Mouse (Mus musculus): ENCODE data around the gene Birc7. TPM values are rescaled to one million over a fixed set of nuclear protein-coding genes. Genes with fewer than 3 reads are reported as not detected.

Birc7 gene
- polyA plus RNA-seq, 1 experiment, result 0.23 TPM

DNA sequence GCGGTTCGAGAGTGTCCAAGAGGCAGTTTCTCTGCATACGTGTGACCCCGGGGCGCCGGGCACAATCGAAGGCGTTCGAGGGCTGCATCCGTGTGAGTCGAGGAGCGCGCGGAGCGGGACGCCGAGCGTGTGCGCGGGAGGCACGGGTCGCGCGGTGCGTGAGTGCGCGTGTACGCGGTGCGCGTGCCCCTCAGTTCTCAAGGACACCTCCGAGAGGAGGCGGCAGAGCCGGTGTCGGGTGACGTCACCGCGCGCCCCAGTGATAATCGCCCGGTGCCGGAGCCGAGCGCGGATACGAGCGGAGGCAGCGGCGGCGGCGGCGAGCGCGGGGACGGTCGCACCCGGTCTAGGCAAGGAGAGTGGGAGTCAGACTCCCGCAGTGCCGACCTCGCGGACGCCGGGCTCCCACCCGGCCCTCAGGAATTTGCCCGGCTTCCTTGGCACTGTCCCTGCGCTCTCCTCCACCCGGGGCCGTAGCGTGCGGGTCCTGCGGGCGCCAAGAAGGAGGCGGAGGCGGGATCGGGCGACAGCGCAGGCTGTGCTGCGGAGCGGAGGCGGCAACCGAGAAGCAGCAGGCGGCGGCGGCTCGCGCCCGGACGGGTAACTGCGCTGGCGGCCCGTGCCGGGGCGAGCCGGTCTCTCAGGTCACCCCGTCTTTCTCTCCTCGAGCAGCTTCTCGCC is 35.8 kb upstream of the Birc7 start:
- peaks cover 6% of the 10 kb centered on the region for H3K4me1 ChIP-seq (ENCODE audit: control insufficient read depth, insufficient read depth, low read length)
- no peak for TF ChIP-seq CTCF (IDR thresholded peaks at IDR 0.05; ENCODE audit: extremely low read depth, insufficient read depth, low read length)
- peak; percentile 66 for TF ChIP-seq POLR2A (IDR thresholded peaks at IDR 0.05; ENCODE audit: extremely low read depth, insufficient read depth, low read length)

GRCm38 (mm10) chr2:180893537-180894028 is 35.2 kb upstream of the Birc7 start:
- Histone ChIP-seq H3K4me3 (ENCODE audit: insufficient read depth, low read length) (peak overlapping the region; percentile 78), H3K4me1 (ENCODE audit: control insufficient read depth, insufficient read depth, low read length) (peaks cover 6% of the 10 kb centered on the region), H3K27ac (ENCODE audit: insufficient read depth, low read length) (peak overlapping the region; percentile 94)
- TF ChIP-seq POLR2A (IDR thresholded peaks at IDR 0.05; ENCODE audit: extremely low read depth, insufficient read depth, low read length) (no peak), CTCF (IDR thresholded peaks at IDR 0.05; ENCODE audit: extremely low read depth, insufficient read depth, low read length) (no peak)

More for the DNA sequence above, 35.8 kb upstream of the Birc7 start:
- H3K4me3 ChIP-seq (ENCODE audit: insufficient read depth, low read length), result peak overlapping the region; percentile 78
- H3K27ac ChIP-seq (ENCODE audit: insufficient read depth, low read length), result peak overlapping the region; percentile 95

DNA sequence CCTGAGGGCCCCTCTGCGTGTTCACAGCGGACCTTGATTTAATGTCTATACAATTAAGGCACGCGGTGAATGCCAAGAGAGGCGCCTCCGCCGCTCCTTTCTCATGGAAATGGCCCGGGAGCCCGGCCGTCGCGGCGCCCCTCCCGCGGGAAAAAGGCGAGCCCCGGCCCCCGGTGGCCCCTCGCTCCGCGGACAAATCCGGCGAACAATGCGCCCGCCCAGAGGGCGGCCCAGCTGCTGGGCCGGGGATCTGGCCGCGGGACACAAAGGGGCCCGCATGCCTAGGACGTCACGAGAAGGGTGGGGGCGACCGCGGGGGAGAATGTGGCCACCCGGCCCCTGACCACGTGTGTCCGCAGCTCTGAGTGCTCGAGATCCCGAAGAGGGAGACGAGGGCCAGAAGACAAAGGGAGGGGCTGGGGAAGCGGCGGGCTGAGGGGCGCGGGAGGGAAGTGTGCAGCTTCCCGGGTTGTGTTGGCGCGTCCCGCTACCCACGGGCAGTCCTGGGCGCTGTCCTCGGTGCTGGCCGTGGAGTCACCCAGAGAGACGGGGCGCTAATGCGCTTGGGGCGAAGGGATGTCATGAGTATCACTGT is 34.7 kb upstream of the Birc7 start:
- H3K4me1 ChIP-seq (ENCODE audit: control insufficient read depth, insufficient read depth, low read length), result peaks cover 6% of the 10 kb centered on the region
- no peak for TF ChIP-seq CTCF (IDR thresholded peaks at IDR 0.05; ENCODE audit: extremely low read depth, insufficient read depth, low read length)
- no peak for TF ChIP-seq POLR2A (IDR thresholded peaks at IDR 0.05; ENCODE audit: extremely low read depth, insufficient read depth, low read length)

DNA sequence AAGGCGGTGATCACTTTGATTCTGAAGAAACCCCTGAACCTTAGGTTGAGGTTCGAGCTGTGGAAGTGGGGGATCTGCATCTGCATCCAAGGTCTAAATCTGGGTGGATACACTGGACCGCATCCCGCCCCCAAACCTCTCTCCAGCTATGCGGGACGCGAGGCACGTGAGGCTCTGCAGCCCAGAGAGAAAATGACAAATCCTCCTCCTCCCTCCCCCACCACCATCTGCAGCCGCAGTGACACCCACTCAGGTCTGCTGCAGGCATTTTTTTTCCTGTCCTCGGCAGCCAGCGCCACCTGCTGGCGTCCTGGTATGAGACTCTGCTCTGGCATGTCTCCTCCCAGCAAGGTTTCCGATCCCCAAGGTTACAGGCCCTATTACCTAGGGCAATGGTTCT is 34.1 kb upstream of the Birc7 start:
- peak; percentile 82 for TF ChIP-seq CTCF (IDR thresholded peaks at IDR 0.05; ENCODE audit: extremely low read depth, insufficient read depth, low read length)
- peak; percentile 68 for TF ChIP-seq POLR2A (IDR thresholded peaks at IDR 0.05; ENCODE audit: extremely low read depth, insufficient read depth, low read length)
- H3K27ac ChIP-seq (ENCODE audit: insufficient read depth, low read length), result peak overlapping the region; percentile 87
- peaks cover 6% of the 10 kb centered on the region for H3K4me1 ChIP-seq (ENCODE audit: control insufficient read depth, insufficient read depth, low read length)
- peak overlapping the region; percentile 78 for H3K4me3 ChIP-seq (ENCODE audit: insufficient read depth, low read length)

More for the DNA sequence above, 34.7 kb upstream of the Birc7 start:
- Histone ChIP-seq H3K4me3 (ENCODE audit: insufficient read depth, low read length) (peak overlapping the region; percentile 78), H3K27ac (ENCODE audit: insufficient read depth, low read length) (peak overlapping the region; percentile 87)

DNA sequence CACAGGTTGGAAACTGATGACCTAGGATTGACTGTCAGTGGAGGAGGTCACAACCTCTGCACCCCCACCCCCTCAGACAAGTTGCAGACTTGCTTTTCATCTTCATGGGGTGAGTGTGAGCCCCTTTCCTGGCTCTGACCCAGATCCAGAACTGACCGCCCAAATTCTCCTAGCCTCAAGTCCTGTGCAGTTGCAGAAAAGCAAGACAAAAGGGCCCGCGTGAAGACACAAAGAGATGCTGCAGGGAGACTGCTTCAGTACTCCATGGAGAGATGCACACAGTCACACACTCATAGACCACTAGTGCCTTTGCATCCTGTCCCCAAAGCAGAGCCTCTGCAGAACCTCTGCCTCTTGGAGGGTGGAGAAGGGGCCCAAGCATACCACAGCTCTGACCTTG is 33.5 kb upstream of the Birc7 start:
- peak overlapping the region; percentile 78; the same call in 1 of the 2 replicates for H3K4me3 ChIP-seq (ENCODE audit: insufficient read depth, low read length)
- TF ChIP-seq CTCF (IDR thresholded peaks at IDR 0.05; ENCODE audit: extremely low read depth, insufficient read depth, low read length), result no peak
- H3K27ac ChIP-seq (ENCODE audit: insufficient read depth, low read length), result peak overlapping the region; percentile 40
- peaks cover 4% of the 10 kb centered on the region for H3K4me1 ChIP-seq (ENCODE audit: control insufficient read depth, insufficient read depth, low read length)

DNA sequence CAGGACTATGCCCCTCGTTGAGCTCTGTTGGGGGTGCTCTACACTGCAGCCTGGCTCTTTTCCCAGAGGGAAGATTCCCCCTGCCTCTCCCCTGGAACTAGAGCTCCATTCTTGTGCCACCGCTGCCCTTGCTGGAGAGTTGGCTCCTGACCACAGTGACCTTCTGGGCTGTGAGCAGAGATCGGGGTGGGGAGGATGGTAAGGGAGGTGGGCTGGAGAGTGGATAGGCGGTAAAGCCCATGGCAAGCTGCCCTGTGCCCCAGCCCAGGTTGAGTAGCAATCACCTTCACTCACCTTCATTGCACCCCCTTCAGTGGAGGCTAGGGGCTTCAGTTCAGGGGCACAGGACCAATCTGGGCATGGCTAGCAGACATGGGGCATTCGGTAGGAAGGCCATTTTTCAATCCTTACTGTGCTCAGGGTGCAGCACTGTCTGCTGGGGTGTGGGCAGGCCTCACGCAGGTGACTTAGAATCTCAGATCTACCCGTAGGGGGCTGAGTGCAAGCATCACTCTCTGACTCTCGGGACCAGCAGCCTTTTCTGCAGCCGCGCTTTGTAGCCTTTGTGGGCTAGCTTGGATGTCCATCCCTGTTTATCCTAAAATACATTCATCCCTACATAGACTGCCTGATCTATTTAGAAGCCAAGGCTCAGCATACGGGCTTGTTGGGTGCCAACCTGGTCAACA is 32.8 kb upstream of the Birc7 start:
- TF ChIP-seq CTCF (IDR thresholded peaks at IDR 0.05; ENCODE audit: extremely low read depth, insufficient read depth, low read length) (no peak), POLR2A (IDR thresholded peaks at IDR 0.05; ENCODE audit: extremely low read depth, insufficient read depth, low read length) (peak; percentile 22; the same call in 1 of the 2 replicates)
- Histone ChIP-seq H3K27ac (ENCODE audit: insufficient read depth, low read length) (peak overlapping the region; percentile 40), H3K4me3 (ENCODE audit: insufficient read depth, low read length) (no peak overlapping the region), H3K4me1 (ENCODE audit: control insufficient read depth, insufficient read depth, low read length) (peaks cover 4% of the 10 kb centered on the region)

DNA sequence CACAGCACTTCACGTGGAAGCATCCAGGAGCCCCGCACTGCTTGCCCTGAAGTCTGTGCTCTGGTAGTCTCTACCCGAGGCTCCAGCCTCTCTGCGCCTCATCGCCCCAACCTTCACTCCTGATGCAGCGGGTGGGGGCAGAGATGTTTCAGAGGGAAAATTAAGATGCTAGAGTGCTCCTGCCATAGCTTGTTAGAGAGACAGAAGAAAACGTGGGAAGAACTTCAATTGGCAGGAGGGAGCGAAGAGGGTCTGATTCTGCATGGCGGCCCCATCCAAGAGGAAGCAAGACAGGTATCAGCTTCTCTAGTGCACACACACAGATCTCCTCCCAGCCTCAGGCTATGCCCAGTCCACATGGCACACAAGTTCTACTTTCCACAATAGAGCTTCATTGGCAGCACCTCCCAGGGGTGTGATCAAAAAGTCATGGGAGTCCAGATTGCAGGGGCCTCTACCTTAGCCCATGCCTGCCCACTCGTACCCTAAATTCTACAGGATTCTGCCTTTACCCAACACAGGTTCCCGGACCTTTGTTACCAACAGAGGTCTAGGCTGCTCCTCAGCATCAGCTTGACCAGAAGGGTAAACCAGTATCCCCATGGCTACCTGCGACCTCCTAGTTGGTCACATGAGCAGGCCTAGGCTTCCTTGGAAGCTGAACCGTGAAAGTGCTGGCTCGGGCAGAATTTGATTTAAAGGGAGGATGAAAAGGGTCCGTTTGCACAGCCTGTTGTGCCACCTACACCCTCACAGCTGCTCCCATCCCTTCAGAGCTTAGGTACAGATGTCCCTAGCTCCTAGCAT is 31.8 kb upstream of the Birc7 start:
- 0 out of 2 replicates have a peak overlapping the region, but pooled peaks have one; percentile 6 for H3K27ac ChIP-seq (ENCODE audit: insufficient read depth, low read length)
- H3K4me1 ChIP-seq (ENCODE audit: control insufficient read depth, insufficient read depth, low read length), result peaks cover 4% of the 10 kb centered on the region
- TF ChIP-seq CTCF (IDR thresholded peaks at IDR 0.05; ENCODE audit: extremely low read depth, insufficient read depth, low read length) (no peak), POLR2A (IDR thresholded peaks at IDR 0.05; ENCODE audit: extremely low read depth, insufficient read depth, low read length) (peak; percentile 48; the same call in 1 of the 2 replicates)
- H3K4me3 ChIP-seq (ENCODE audit: insufficient read depth, low read length), result no peak overlapping the region

DNA sequence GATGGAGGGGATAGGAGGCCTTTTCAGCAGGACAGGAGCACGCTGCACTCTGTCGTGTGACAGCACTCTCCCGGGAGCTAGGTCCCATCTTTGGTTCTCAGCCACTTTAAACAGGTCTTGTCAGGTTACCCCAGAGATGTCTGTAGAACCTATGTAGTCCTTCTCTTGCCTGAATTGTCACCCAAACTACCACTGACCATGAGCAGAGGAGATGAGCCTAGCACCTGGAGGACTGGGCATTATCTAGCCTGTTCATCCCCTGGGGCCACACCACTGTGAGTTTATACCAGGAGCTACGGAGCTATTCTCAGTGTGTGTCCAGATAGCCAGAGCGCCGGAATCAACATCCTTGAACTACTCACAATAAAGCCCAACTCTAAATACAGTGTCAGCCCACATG is 31.0 kb upstream of the Birc7 start:
- no peak overlapping the region for H3K27ac ChIP-seq (ENCODE audit: insufficient read depth, low read length)
- no peak overlapping the region for H3K4me3 ChIP-seq (ENCODE audit: insufficient read depth, low read length)
- TF ChIP-seq CTCF (IDR thresholded peaks at IDR 0.05; ENCODE audit: extremely low read depth, insufficient read depth, low read length) (no peak), POLR2A (IDR thresholded peaks at IDR 0.05; ENCODE audit: extremely low read depth, insufficient read depth, low read length) (no peak; the same call in 1 of the 2 replicates)
- H3K4me1 ChIP-seq (ENCODE audit: control insufficient read depth, insufficient read depth, low read length), result peaks cover 6% of the 10 kb centered on the region

GRCm38 (mm10) chr2:180902086-180902485 is 26.7 kb upstream of the Birc7 start:
- Histone ChIP-seq H3K27ac (ENCODE audit: insufficient read depth, low read length) (no peak overlapping the region), H3K4me3 (ENCODE audit: insufficient read depth, low read length) (no peak overlapping the region), H3K4me1 (ENCODE audit: control insufficient read depth, insufficient read depth, low read length) (peaks cover 11% of the 10 kb centered on the region)
- peak; percentile 47; the same call in 1 of the 2 replicates for TF ChIP-seq CTCF (IDR thresholded peaks at IDR 0.05; ENCODE audit: extremely low read depth, insufficient read depth, low read length)
- no peak for TF ChIP-seq POLR2A (IDR thresholded peaks at IDR 0.05; ENCODE audit: extremely low read depth, insufficient read depth, low read length)
